Mouse (Mus musculus): ENCODE data around the gene Usp25. TPM values are rescaled to one million over a fixed set of nuclear protein-coding genes. Genes with fewer than 3 reads are reported as not detected.

Gene Usp25
- polyA plus RNA-seq, 1 experiment = 42.1 TPM

DNA sequence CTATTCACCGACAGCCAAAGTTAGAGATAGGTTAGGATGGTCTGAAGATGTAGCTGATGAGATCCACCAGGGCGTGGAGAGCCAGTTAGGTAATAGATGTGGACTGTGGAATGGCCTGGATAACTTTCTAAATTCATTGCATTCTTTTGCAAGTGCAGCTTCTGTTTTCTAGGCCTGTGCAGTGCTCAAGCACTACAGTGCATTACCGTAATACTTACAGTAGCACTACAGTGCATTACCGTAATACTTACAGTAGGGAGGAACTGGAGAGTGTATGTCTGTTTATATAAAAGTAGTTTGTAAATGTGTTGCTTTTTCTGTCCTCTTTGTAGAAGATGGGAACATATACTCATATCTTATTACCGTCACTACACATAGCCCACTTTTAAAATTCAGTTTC lies 28.1 kb downstream of the Usp25 start:
- Histone ChIP-seq H3K27ac (ENCODE audit: control insufficient read depth, insufficient read depth, low read depth, low read length) (no peak overlapping the region), H3K27me3 (ENCODE audit: control insufficient read depth, insufficient read depth, low read length) (no peaks in the 10 kb centered on the region), H3K36me3 (ENCODE audit: control insufficient read depth, insufficient read depth, low read length) (no peaks in the 10 kb centered on the region), H3K4me3 (ENCODE audit: control insufficient read depth, low read depth, low read length) (no peak overlapping the region), H3K4me1 (ENCODE audit: control insufficient read depth, insufficient read depth, low read length) (no peaks in the 10 kb centered on the region)
- TF ChIP-seq POLR2A (IDR thresholded peaks at IDR 0.05; ENCODE audit: control insufficient read depth, low read depth, low read length) = no peak
- no peak for TF ChIP-seq CTCF (IDR thresholded peaks at IDR 0.05; ENCODE audit: control insufficient read depth, insufficient read depth, insufficient replicate concordance, low read depth, low read length)

GRCm38 (mm10) chr16:77043499-77043898 lies 30.0 kb downstream of the Usp25 start:
- Histone ChIP-seq H3K36me3 (ENCODE audit: control insufficient read depth, insufficient read depth, low read length) (no peaks in the 10 kb centered on the region), H3K4me1 (ENCODE audit: control insufficient read depth, insufficient read depth, low read length) (no peaks in the 10 kb centered on the region), H3K27ac (ENCODE audit: control insufficient read depth, insufficient read depth, low read depth, low read length) (no peak overlapping the region), H3K4me3 (ENCODE audit: control insufficient read depth, low read depth, low read length) (no peak overlapping the region), H3K27me3 (ENCODE audit: control insufficient read depth, insufficient read depth, low read length) (no peaks in the 10 kb centered on the region)
- TF ChIP-seq POLR2A (IDR thresholded peaks at IDR 0.05; ENCODE audit: control insufficient read depth, low read depth, low read length) (no peak), CTCF (IDR thresholded peaks at IDR 0.05; ENCODE audit: control insufficient read depth, insufficient read depth, insufficient replicate concordance, low read depth, low read length) (no peak)

DNA sequence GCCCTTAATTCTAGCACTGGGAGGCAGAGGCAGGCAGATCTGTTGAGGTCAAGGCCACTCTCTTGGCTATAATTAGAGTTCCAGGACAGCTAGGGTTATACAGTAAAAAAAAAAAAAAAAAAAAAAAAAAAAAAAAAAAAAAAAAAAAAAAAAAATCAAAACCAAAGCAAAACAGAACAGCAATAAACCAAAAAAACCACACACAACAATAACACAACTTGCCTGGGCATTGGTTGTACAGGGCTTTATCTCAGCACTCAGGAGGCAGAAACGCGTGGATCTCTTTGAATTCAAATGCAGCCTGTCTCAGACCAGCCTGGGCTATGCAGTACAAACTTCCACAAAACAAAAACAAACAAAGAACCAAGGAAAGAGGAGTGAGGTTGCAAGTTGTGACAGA lies 40.7 kb downstream of the Usp25 start:
- no peak overlapping the region for H3K27ac ChIP-seq (ENCODE audit: control insufficient read depth, insufficient read depth, low read depth, low read length)
- no peaks in the 10 kb centered on the region for H3K36me3 ChIP-seq (ENCODE audit: control insufficient read depth, insufficient read depth, low read length)
- H3K27me3 ChIP-seq (ENCODE audit: control insufficient read depth, insufficient read depth, low read length) = no peaks in the 10 kb centered on the region
- TF ChIP-seq CTCF (IDR thresholded peaks at IDR 0.05; ENCODE audit: control insufficient read depth, insufficient read depth, insufficient replicate concordance, low read depth, low read length) = no peak
- no peak for TF ChIP-seq POLR2A (IDR thresholded peaks at IDR 0.05; ENCODE audit: control insufficient read depth, low read depth, low read length)
- H3K4me3 ChIP-seq (ENCODE audit: control insufficient read depth, low read depth, low read length) = no peak overlapping the region
- peaks cover 2% of the 10 kb centered on the region; the same call in 1 of the 2 replicates for H3K4me1 ChIP-seq (ENCODE audit: control insufficient read depth, insufficient read depth, low read length)

- Histone ChIP-seq H3K36me3 (ENCODE audit: control insufficient read depth, insufficient read depth, low read length) (no peaks in the 10 kb centered on the region), H3K4me3 (ENCODE audit: control insufficient read depth, low read depth, low read length) (no peak overlapping the region), H3K27me3 (ENCODE audit: control insufficient read depth, insufficient read depth, low read length) (no peaks in the 10 kb centered on the region), H3K27ac (ENCODE audit: control insufficient read depth, insufficient read depth, low read depth, low read length) (no peak overlapping the region), H3K4me1 (ENCODE audit: control insufficient read depth, insufficient read depth, low read length) (peaks cover 2% of the 10 kb centered on the region; the same call in 1 of the 2 replicates)
- no peak for TF ChIP-seq POLR2A (IDR thresholded peaks at IDR 0.05; ENCODE audit: control insufficient read depth, low read depth, low read length)
- no peak for TF ChIP-seq CTCF (IDR thresholded peaks at IDR 0.05; ENCODE audit: control insufficient read depth, insufficient read depth, insufficient replicate concordance, low read depth, low read length)
These were observed 42.1 kb downstream of the Usp25 start for GRCm38 (mm10) chr16:77055519-77056159.

GRCm38 (mm10) chr16:77056160-77056520 lies 42.6 kb downstream of the Usp25 start:
- Histone ChIP-seq H3K4me3 (ENCODE audit: control insufficient read depth, low read depth, low read length) (no peak overlapping the region), H3K36me3 (ENCODE audit: control insufficient read depth, insufficient read depth, low read length) (no peaks in the 10 kb centered on the region), H3K4me1 (ENCODE audit: control insufficient read depth, insufficient read depth, low read length) (peaks cover 2% of the 10 kb centered on the region; the same call in 1 of the 2 replicates), H3K27me3 (ENCODE audit: control insufficient read depth, insufficient read depth, low read length) (no peaks in the 10 kb centered on the region), H3K27ac (ENCODE audit: control insufficient read depth, insufficient read depth, low read depth, low read length) (no peak overlapping the region)
- TF ChIP-seq POLR2A (IDR thresholded peaks at IDR 0.05; ENCODE audit: control insufficient read depth, low read depth, low read length) = no peak
- TF ChIP-seq CTCF (IDR thresholded peaks at IDR 0.05; ENCODE audit: control insufficient read depth, insufficient read depth, insufficient replicate concordance, low read depth, low read length) = no peak

GRCm38 (mm10) chr16:77058567-77058966 lies 45.1 kb downstream of the Usp25 start:
- H3K4me1 ChIP-seq (ENCODE audit: control insufficient read depth, insufficient read depth, low read length) = no peaks in the 10 kb centered on the region
- no peaks in the 10 kb centered on the region for H3K27me3 ChIP-seq (ENCODE audit: control insufficient read depth, insufficient read depth, low read length)
- H3K27ac ChIP-seq (ENCODE audit: control insufficient read depth, insufficient read depth, low read depth, low read length) = no peak overlapping the region
- TF ChIP-seq POLR2A (IDR thresholded peaks at IDR 0.05; ENCODE audit: control insufficient read depth, low read depth, low read length) = no peak
- TF ChIP-seq CTCF (IDR thresholded peaks at IDR 0.05; ENCODE audit: control insufficient read depth, insufficient read depth, insufficient replicate concordance, low read depth, low read length) = no peak
- no peaks in the 10 kb centered on the region for H3K36me3 ChIP-seq (ENCODE audit: control insufficient read depth, insufficient read depth, low read length)
- no peak overlapping the region for H3K4me3 ChIP-seq (ENCODE audit: control insufficient read depth, low read depth, low read length)

- Histone ChIP-seq H3K4me3 (ENCODE audit: control insufficient read depth, low read depth, low read length) (no peak overlapping the region), H3K4me1 (ENCODE audit: control insufficient read depth, insufficient read depth, low read length) (no peaks in the 10 kb centered on the region), H3K36me3 (ENCODE audit: control insufficient read depth, insufficient read depth, low read length) (no peaks in the 10 kb centered on the region), H3K27me3 (ENCODE audit: control insufficient read depth, insufficient read depth, low read length) (no peaks in the 10 kb centered on the region), H3K27ac (ENCODE audit: control insufficient read depth, insufficient read depth, low read depth, low read length) (no peak overlapping the region)
- TF ChIP-seq POLR2A (IDR thresholded peaks at IDR 0.05; ENCODE audit: control insufficient read depth, low read depth, low read length) (no peak), CTCF (IDR thresholded peaks at IDR 0.05; ENCODE audit: control insufficient read depth, insufficient read depth, insufficient replicate concordance, low read depth, low read length) (no peak)
These were observed 46.7 kb downstream of the Usp25 start for GRCm38 (mm10) chr16:77060166-77060565.
